Mouse (Mus musculus) midbrain, postnatal 0 days (tissue): ENCODE measurements around the gene Borcs6. TPM values are rescaled to one million over a fixed set of nuclear protein-coding genes. Genes with fewer than 3 reads are reported as not detected.

Experiments used
- ATAC-seq: fragments of 200-750 bp; cut with Nextera tagmentation; 2 replicates; pipeline ENCODE4 v1.8.0; 2017; ENCODE audit warnings: moderate number of reproducible peaks, mild to moderate bottlenecking, moderate TSS enrichment, moderate library complexity; ENCODE audit not compliant: low FRiP score
- DNase-seq: peaks from one replicate; pipeline ENCODE4 v3.0.0-alpha.2; 2015; ENCODE audit warnings: low spot score
- H3K27ac ChIP-seq: fragments of 300-500 bp; sonication (generic); 2 replicates; pipeline ENCODE4 v1.5.1; 2014; ENCODE audit warnings: low read depth, mild to moderate bottlenecking, low read length, mixed read lengths
- H3K27me3 ChIP-seq: fragments of 300-500 bp; sonication (generic); 2 replicates; pipeline ENCODE4 v1.6.1; 2014; ENCODE audit warnings: low read length, control low read depth, mixed read lengths; ENCODE audit not compliant: insufficient read depth
- H3K36me3 ChIP-seq: fragments of 300-500 bp; sonication (generic); 2 replicates; pipeline ENCODE4 v1.6.1; 2014; ENCODE audit warnings: low read length, control low read depth, mixed read lengths; ENCODE audit not compliant: insufficient read depth
- H3K4me1 ChIP-seq: fragments of 300-500 bp; sonication (generic); 2 replicates; pipeline ENCODE4 v1.6.1; 2014; ENCODE audit warnings: mild to moderate bottlenecking, control low read depth, antibody characterized with exemption, low read length, mixed read lengths; ENCODE audit not compliant: insufficient read depth
- H3K4me2 ChIP-seq: fragments of 300-500 bp; sonication (generic); 2 replicates; pipeline ENCODE4 v1.6.1; 2014; ENCODE audit warnings: low read depth, mild to moderate bottlenecking, low read length, mixed read lengths; ENCODE audit not compliant: poor library complexity, severe bottlenecking
- H3K4me3 ChIP-seq: fragments of 300-500 bp; sonication (generic); 2 replicates; pipeline ENCODE4 v1.5.1; 2014; ENCODE audit warnings: low read depth, mild to moderate bottlenecking, low read length, moderate library complexity
- H3K9ac ChIP-seq: fragments of 300-500 bp; sonication (generic); replicated peaks from 2 replicates; pipeline ENCODE4 v1.6.1; 2014; ENCODE audit warnings: mild to moderate bottlenecking, low read length, moderate library complexity, mixed read lengths; ENCODE audit not compliant: poor library complexity, severe bottlenecking
- H3K9me3 ChIP-seq: fragments of 300-500 bp; sonication (generic); 2 replicates; pipeline ENCODE4 v1.6.1; 2016; ENCODE audit warnings: low read length, control low read depth
- CTCF ChIP-seq: IDR thresholded peaks from 2 replicates; pipeline ENCODE4 v1.5.1; 2016; ENCODE audit warnings: antibody characterized with exemption, mild to moderate bottlenecking
- WGBS: fragments of 180-500 bp; shearing (Covaris S2); extraction: QIAGEN DNeasy Blood & Tissue Kit; methylation state at CpG from one replicate; pipeline ENCODE4 v1.1.7; 2014; 5-methylcytosine and 5-hydroxymethylcytosine counted together
- polyA plus RNA-seq: library from polyadenylated mRNA; unstranded; fragments of >200 nt; fragmentation: Nextera tagmentation; extraction: Ambion mirVana; gene quantifications from 2 replicates; pipeline ENCODE4 v1.2.1, GENCODE M21; 2015
- total RNA-seq: library from RNA; depleted of rRNA; stranded (reverse); fragments of >200 nt; gene quantifications from 2 replicates; pipeline ENCODE4 v1.2.3, GENCODE M21; 2014

Borcs6 gene
- total and polyA plus RNA-seq, 2 experiments from 2014 or later, result 21.3 to 33.3 TPM

GRCm38 (mm10) chr11:69077316-69077715, 17.8 kb downstream of the Borcs6 start:
- Histone ChIP-seq H3K27ac (no peak overlapping the region), H3K4me3 (no peak overlapping the region), H3K27me3 (no peaks in the 10 kb centered on the region), H3K4me2 (no peak overlapping the region), H3K36me3 (no peaks in the 10 kb centered on the region), H3K9me3 (no peaks in the 10 kb centered on the region), H3K4me1 (peaks cover under 1% of the 10 kb centered on the region; the same call in 1 of the 2 replicates), H3K9ac (no peak overlapping the region)
- TF ChIP-seq CTCF, result no peak
- 86% methylated on average over 9 of the region's 9 CpGs for WGBS
- ATAC-seq, result no peak
- DNase-seq, result no peak

GRCm38 (mm10) chr11:69078041-69078440, 18.5 kb downstream of the Borcs6 start:
- 86% methylated on average over 6 of the region's 6 CpGs for WGBS
- H3K4me2 ChIP-seq, result no peak overlapping the region
- ATAC-seq, result no peak

GRCm38 (mm10) chr11:69078805-69079438, 19.4 kb downstream of the Borcs6 start:
- Histone ChIP-seq H3K27ac (no peak overlapping the region), H3K27me3 (no peaks in the 10 kb centered on the region), H3K4me3 (no peak overlapping the region), H3K9me3 (no peaks in the 10 kb centered on the region), H3K9ac (no peak overlapping the region), H3K36me3 (no peaks in the 10 kb centered on the region), H3K4me2 (no peak overlapping the region), H3K4me1 (no peaks in the 10 kb centered on the region)
- no peak for DNase-seq
- no peak for ATAC-seq
- WGBS, result 76% methylated on average over 5 of the region's 5 CpGs
- no peak for TF ChIP-seq CTCF

More at GRCm38 (mm10) chr11:69078041-69078440, 18.5 kb downstream of the Borcs6 start:
- no peak overlapping the region for H3K9ac ChIP-seq
- H3K9me3 ChIP-seq, result no peaks in the 10 kb centered on the region
- no peaks in the 10 kb centered on the region for H3K27me3 ChIP-seq
- no peak for TF ChIP-seq CTCF
- no peaks in the 10 kb centered on the region for H3K36me3 ChIP-seq
- H3K4me3 ChIP-seq, result no peak overlapping the region
- no peak for DNase-seq
- H3K27ac ChIP-seq, result no peak overlapping the region
- H3K4me1 ChIP-seq, result no peaks in the 10 kb centered on the region

- H3K4me2 ChIP-seq, result no peak overlapping the region
- H3K4me1 ChIP-seq, result no peaks in the 10 kb centered on the region
- H3K27ac ChIP-seq, result no peak overlapping the region
- WGBS, result 90% methylated on average over 15 of the region's 15 CpGs
- H3K27me3 ChIP-seq, result no peaks in the 10 kb centered on the region
- H3K9me3 ChIP-seq, result no peaks in the 10 kb centered on the region
- no peak for TF ChIP-seq CTCF
- no peak for DNase-seq
- no peak overlapping the region for H3K9ac ChIP-seq
- H3K4me3 ChIP-seq, result no peak overlapping the region
- ATAC-seq, result no peak
- no peaks in the 10 kb centered on the region for H3K36me3 ChIP-seq
These were observed 20.8 kb downstream of the Borcs6 start for GRCm38 (mm10) chr11:69080102-69080854.

- Histone ChIP-seq H3K9ac (no peak overlapping the region), H3K4me3 (no peak overlapping the region), H3K27ac (no peak overlapping the region), H3K4me2 (no peak overlapping the region), H3K36me3 (no peaks in the 10 kb centered on the region), H3K4me1 (no peaks in the 10 kb centered on the region), H3K9me3 (no peaks in the 10 kb centered on the region), H3K27me3 (no peaks in the 10 kb centered on the region)
- no peak for TF ChIP-seq CTCF
- DNase-seq (no peak), ATAC-seq (no peak)
- WGBS, result 84% methylated on average over 8 of the region's 8 CpGs
These were observed 21.3 kb downstream of the Borcs6 start for GRCm38 (mm10) chr11:69080855-69081222.

GRCm38 (mm10) chr11:69081613-69082012, 22.1 kb downstream of the Borcs6 start:
- Histone ChIP-seq H3K36me3 (no peaks in the 10 kb centered on the region), H3K9ac (no peak overlapping the region), H3K4me2 (no peak overlapping the region), H3K27ac (no peak overlapping the region), H3K27me3 (no peaks in the 10 kb centered on the region), H3K4me3 (no peak overlapping the region), H3K4me1 (no peaks in the 10 kb centered on the region), H3K9me3 (no peaks in the 10 kb centered on the region)
- DNase-seq (no peak), ATAC-seq (no peak)
- no peak for TF ChIP-seq CTCF
- WGBS, result 88% methylated on average over 7 of the region's 7 CpGs
